In genomic region chr2:21037181-21037580, GRCm38 (mm10) we compare ENCODE assay signal across 8 mouse cellular contexts.
A peak's percentile ranks its signal among the peaks of the same experiment; 100 is the strongest.
DNase-seq lines count a peak whose midpoint lies in the region; ATAC-seq and TF ChIP-seq lines count a peak whose summit lies in the region.

No protein-coding gene starts in this region.

- peaks cover 13% of the 10 kb centered on the region; the same call in 1 of the 2 replicates for H3K4me1 ChIP-seq in intestine, embryonic 14.5 days (replicated peaks; ENCODE audit: control insufficient read depth, insufficient read depth, low read length)
- 0 out of 2 replicates have a peak, but pooled peaks cover 5% of the 10 kb centered on the region for H3K4me1 ChIP-seq in intestine, postnatal 0 days (replicated peaks; ENCODE audit: control insufficient read depth, insufficient read depth, low read length)
- peaks cover 3% of the 10 kb centered on the region for H3K4me1 ChIP-seq in heart, embryonic 11.5 days (ENCODE audit: control insufficient read depth, insufficient read depth, low read length)
- peaks cover 7% of the 10 kb centered on the region for H3K4me1 ChIP-seq in limb, embryonic 14.5 days (ENCODE audit: control insufficient read depth, insufficient read depth, low read length)
- peaks cover 11% of the 10 kb centered on the region; the same call in 1 of the 2 replicates for H3K4me1 ChIP-seq in stomach, embryonic 15.5 days

- no peak for TF ChIP-seq POLR2A in limb, embryonic 14.5 days (IDR thresholded peaks at IDR 0.05; ENCODE audit: borderline replicate concordance, extremely low read depth, insufficient read depth, insufficient read length)

- ATAC-seq in intestine, embryonic 14.5 days (replicated peaks; ENCODE audit: low FRiP score, low TSS enrichment, low read depth): 0 out of 2 replicates have a peak, but pooled peaks have one; percentile 32
- ATAC-seq in intestine, postnatal 0 days: no peak
- 0 out of 2 replicates have a peak, but pooled peaks have one; percentile 18 for ATAC-seq in common myeloid progenitor, adult 5-6 weeks (replicated peaks; ENCODE audit: low read depth, poor library complexity, severe bottlenecking)
- peak; percentile 42; the same call in 1 of the 2 replicates for ATAC-seq in heart, embryonic 11.5 days (replicated peaks; ENCODE audit: insufficient number of reproducible peaks, low FRiP score, low TSS enrichment)
- ATAC-seq in limb, embryonic 14.5 days (ENCODE audit: low FRiP score, low read depth): peak; percentile 87
- ATAC-seq in stomach, embryonic 15.5 days (ENCODE audit: insufficient read depth, low FRiP score, low read depth): peak; percentile 70; the same call in 1 of the 2 replicates
- ATAC-seq in erythroblast, adult 5-6 weeks (replicated peaks; ENCODE audit: low FRiP score, poor library complexity, severe bottlenecking): no peak

- WGBS in intestine, embryonic 14.5 days: 42% methylated on average over 8 of the region's 8 CpGs
- 34% methylated on average over 8 of the region's 8 CpGs for WGBS in intestine, postnatal 0 days
- 48% methylated on average over 8 of the region's 8 CpGs for WGBS in heart, embryonic 11.5 days (ENCODE audit: insufficient replicate concordance)
- WGBS in limb, embryonic 14.5 days: 47% methylated on average over 8 of the region's 8 CpGs
- WGBS in stomach, embryonic 15.5 days: 28% methylated on average over 8 of the region's 8 CpGs

- H3K9me3 ChIP-seq in intestine, embryonic 14.5 days (ENCODE audit: control insufficient read depth, low read length): no peaks in the 10 kb centered on the region
- no peaks in the 10 kb centered on the region for H3K9me3 ChIP-seq in intestine, postnatal 0 days (ENCODE audit: control insufficient read depth)
- H3K9me3 ChIP-seq in heart, embryonic 11.5 days (replicated peaks; ENCODE audit: control insufficient read depth, low read length): no peaks in the 10 kb centered on the region
- H3K9me3 ChIP-seq in limb, embryonic 14.5 days (ENCODE audit: control insufficient read depth, low read length): no peaks in the 10 kb centered on the region
- no peaks in the 10 kb centered on the region for H3K9me3 ChIP-seq in stomach, embryonic 15.5 days

- no peak for DNase-seq in intestine, embryonic 14.5 days (ENCODE audit: low spot score)
- DNase-seq in limb, embryonic 14.5 days (ENCODE audit: low spot score): peak; percentile 85
- no peak for DNase-seq in thymus, postnatal 25 days

- no peaks in the 10 kb centered on the region for H3K27me3 ChIP-seq in intestine, embryonic 14.5 days (replicated peaks; ENCODE audit: control insufficient read depth, insufficient read depth, low read length)
- no peaks in the 10 kb centered on the region for H3K27me3 ChIP-seq in intestine, postnatal 0 days (replicated peaks; ENCODE audit: control insufficient read depth, insufficient read depth, low read length)
- H3K27me3 ChIP-seq in heart, embryonic 11.5 days (ENCODE audit: control insufficient read depth, insufficient read depth, low read length): no peaks in the 10 kb centered on the region
- no peaks in the 10 kb centered on the region for H3K27me3 ChIP-seq in limb, embryonic 14.5 days (ENCODE audit: control insufficient read depth, insufficient read depth, low read length)
- no peaks in the 10 kb centered on the region for H3K27me3 ChIP-seq in stomach, embryonic 15.5 days (replicated peaks)

- no peaks in the 10 kb centered on the region for H3K36me3 ChIP-seq in intestine, embryonic 14.5 days (ENCODE audit: control insufficient read depth, insufficient read depth, low read length)
- H3K36me3 ChIP-seq in intestine, postnatal 0 days (ENCODE audit: control insufficient read depth, insufficient read depth): no peaks in the 10 kb centered on the region
- no peaks in the 10 kb centered on the region for H3K36me3 ChIP-seq in heart, embryonic 11.5 days (ENCODE audit: control insufficient read depth, insufficient read depth, low read length)
- H3K36me3 ChIP-seq in limb, embryonic 14.5 days (ENCODE audit: control insufficient read depth, insufficient read depth, low read length): no peaks in the 10 kb centered on the region
- no peaks in the 10 kb centered on the region for H3K36me3 ChIP-seq in stomach, embryonic 15.5 days

- H3K27ac ChIP-seq in intestine, embryonic 14.5 days (ENCODE audit: low read depth): 0 out of 2 replicates have a peak overlapping the region, but pooled peaks have one; percentile 9
- no peak overlapping the region for H3K27ac ChIP-seq in intestine, postnatal 0 days (ENCODE audit: low read depth, low read length)
- H3K27ac ChIP-seq in heart, embryonic 11.5 days (ENCODE audit: low read depth, low read length): no peak overlapping the region
- no peak overlapping the region; the same call in 1 of the 2 replicates for H3K27ac ChIP-seq in limb, embryonic 14.5 days (replicated peaks; ENCODE audit: low read depth, low read length)
- H3K27ac ChIP-seq in stomach, embryonic 15.5 days: peak overlapping the region; percentile 51

- no peak overlapping the region for H3K4me3 ChIP-seq in intestine, embryonic 14.5 days (ENCODE audit: low read depth, low read length)
- H3K4me3 ChIP-seq in intestine, postnatal 0 days (ENCODE audit: low read depth, low read length): no peak overlapping the region
- no peak overlapping the region for H3K4me3 ChIP-seq in heart, embryonic 11.5 days (ENCODE audit: low read depth, low read length)
- no peak overlapping the region for H3K4me3 ChIP-seq in limb, embryonic 14.5 days (replicated peaks; ENCODE audit: low read length)
- no peak overlapping the region for H3K4me3 ChIP-seq in stomach, embryonic 15.5 days (replicated peaks)

- TF ChIP-seq CTCF in intestine, postnatal 0 days (IDR thresholded peaks at IDR 0.05; ENCODE audit: low read depth): no peak

- H3K4me2 ChIP-seq in intestine, embryonic 14.5 days (ENCODE audit: low read length): no peak overlapping the region
- no peak overlapping the region for H3K4me2 ChIP-seq in intestine, postnatal 0 days (replicated peaks; ENCODE audit: low read depth)
- H3K4me2 ChIP-seq in heart, embryonic 11.5 days: no peak overlapping the region
- no peak overlapping the region for H3K4me2 ChIP-seq in limb, embryonic 14.5 days (replicated peaks; ENCODE audit: low read depth, low read length, severe bottlenecking)
- no peak overlapping the region for H3K4me2 ChIP-seq in stomach, embryonic 15.5 days

- H3K9ac ChIP-seq in intestine, embryonic 14.5 days (ENCODE audit: low read length): no peak overlapping the region
- no peak overlapping the region for H3K9ac ChIP-seq in intestine, postnatal 0 days (ENCODE audit: low read depth, low read length)
- no peak overlapping the region for H3K9ac ChIP-seq in heart, embryonic 11.5 days (ENCODE audit: low read depth, low read length)
- H3K9ac ChIP-seq in limb, embryonic 14.5 days (ENCODE audit: low read depth, low read length, severe bottlenecking): no peak overlapping the region
- no peak overlapping the region for H3K9ac ChIP-seq in stomach, embryonic 15.5 days

Comparison
In these comparisons a context has a peak if more than half of its experiments do, and no peak if none do; other contexts are left out.
1. ATAC-seq: peak in intestine, embryonic 14.5 days (single experiment), common myeloid progenitor, adult 5-6 weeks (single experiment), heart, embryonic 11.5 days (single experiment), limb, embryonic 14.5 days (single experiment) and stomach, embryonic 15.5 days (single experiment); none in intestine, postnatal 0 days (single experiment) and erythroblast, adult 5-6 weeks (single experiment).
2. H3K27ac ChIP-seq: peak in intestine, embryonic 14.5 days (single experiment) and stomach, embryonic 15.5 days (single experiment); none in intestine, postnatal 0 days (single experiment), heart, embryonic 11.5 days (single experiment) and limb, embryonic 14.5 days (single experiment).